Mouse (Mus musculus): ENCODE results near the gene Ptpdc1.

Gene Ptpdc1

DNA sequence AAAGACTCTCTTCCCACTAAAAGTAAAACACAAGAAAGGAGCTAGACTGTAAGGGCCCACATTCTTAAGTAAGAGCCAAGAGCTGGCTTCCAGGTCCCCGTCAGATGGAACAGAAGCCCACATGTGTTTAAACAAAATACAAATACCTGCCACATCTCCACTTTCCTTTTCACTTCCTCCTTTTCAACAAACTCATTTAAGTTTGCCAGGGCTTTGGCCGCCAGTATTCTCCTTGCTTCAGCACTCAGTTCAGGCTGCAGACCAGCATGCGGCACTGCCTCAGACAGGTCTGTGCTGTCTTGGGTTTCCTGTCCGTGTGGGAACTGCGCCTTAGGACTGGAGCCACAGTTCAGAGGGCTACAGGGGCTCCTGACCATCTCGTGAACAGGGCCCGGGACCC lies 39.7 kb downstream of the Ptpdc1 start:
- no peak for DNase-seq (ENCODE audit: low spot score)

DNA sequence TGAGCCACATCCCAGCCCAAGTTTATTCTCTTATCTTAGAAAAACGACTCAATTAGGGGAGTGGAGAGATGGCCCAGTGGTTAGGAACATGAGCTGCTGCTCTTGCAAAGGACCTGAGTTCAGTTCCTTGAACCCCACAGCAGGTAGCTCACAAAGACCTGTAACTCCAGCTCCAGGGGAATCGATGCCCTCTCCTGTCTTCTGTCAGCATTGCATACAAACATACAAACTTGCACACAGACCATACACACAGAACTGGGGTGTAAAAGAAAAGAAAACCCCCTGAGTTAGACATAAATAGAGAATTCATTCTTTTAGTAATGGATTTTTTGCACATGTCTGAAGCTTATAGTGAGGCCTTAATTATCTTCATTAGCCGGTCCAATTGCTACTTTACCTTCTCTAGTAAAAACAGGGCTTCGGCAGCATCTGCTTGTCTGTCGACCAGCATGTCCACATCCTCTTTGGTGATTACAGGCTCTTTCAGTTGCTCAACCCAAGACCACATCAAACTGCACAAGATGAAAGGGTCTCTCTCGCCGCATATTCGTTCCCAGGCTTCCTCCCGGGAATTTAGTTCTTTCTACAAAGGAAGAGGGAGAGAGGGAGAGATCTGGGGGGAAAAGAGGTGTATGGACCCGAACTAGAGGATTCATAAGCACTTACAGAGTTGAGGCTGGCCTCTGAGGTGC lies 42.6 kb downstream of the Ptpdc1 start:
- no peak for DNase-seq (ENCODE audit: low spot score)

DNA sequence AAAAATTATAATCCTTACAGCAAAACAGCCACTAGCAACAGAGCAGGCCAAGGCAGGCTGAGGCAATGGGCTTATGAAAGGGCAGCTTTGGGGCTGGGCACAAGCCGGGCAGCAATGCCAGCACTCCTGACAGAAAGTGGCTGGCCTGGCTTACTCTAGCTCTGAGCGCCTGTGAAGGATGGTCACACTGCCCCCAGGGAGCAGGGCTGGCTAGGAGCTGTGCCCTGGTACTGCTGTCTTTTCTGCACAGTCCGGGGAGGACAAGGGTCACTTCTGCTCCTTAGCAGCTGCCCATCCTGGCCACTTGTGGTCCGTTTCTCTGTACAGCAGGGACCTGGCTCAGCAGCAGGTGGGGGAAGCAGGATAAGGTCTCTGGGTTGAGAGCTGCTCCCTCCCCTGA lies 46.8 kb downstream of the Ptpdc1 start:
- DNase-seq (ENCODE audit: low spot score), result no peak

DNA sequence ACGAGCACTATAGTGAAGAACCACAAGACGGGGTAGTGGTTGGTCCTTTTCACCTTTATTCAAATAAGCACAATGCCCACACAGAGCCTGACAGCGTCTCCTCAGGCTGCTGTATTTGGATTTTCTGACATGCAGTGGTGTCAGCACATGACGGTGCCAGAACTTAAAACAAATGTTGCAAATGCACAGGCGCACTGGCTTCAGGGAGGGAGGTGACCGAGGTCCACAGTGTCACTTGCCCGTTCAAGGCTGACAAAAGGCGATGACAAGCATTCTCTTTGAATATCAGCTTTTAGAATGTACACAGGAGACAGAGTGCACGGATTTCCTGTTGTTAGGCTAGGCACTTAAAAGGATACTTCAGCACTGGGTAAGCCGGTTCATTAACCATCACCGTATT lies 47.6 kb downstream of the Ptpdc1 start:
- no peak for DNase-seq (ENCODE audit: low spot score)

DNA sequence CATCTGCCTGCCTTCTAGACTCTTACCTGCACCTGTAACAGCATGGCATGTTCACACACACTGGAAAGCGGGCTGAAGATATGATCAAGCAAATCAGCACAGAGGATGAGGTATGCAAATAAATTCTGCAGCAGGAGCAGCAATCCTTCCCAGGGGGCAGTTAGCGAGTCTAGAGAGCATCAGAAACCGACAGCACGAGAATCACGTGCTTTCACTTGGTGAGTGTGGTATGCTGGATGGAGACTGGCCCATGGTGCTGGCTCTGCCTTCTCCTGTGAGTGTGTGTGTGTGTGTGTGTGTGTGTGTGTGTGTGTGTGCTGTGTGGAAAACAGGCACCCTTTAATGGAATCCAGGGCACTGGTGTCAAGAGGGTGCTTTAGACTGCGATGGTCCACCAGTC lies 48.5 kb downstream of the Ptpdc1 start:
- no peak for DNase-seq (ENCODE audit: low spot score)

DNA sequence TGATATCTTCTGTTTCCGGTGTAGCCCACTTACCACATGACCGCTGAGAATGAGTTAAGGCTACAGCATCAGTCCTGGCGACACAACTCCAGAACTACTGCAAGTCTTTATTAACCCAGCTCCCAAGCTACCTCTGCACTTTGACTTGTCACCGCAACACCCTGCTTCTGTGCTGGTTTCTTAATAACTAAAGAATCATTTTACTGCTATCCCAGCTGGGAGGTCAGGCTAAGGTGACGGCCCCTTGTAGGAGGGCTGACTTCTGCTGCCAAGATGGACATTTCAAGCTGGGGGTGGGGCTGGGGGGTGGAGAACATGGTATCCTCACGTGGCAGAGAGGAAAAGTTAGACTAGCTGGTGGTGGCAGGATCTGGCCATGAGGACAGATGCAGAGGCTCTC lies 50.7 kb downstream of the Ptpdc1 start:
- DNase-seq (ENCODE audit: low spot score), result no peak

DNA sequence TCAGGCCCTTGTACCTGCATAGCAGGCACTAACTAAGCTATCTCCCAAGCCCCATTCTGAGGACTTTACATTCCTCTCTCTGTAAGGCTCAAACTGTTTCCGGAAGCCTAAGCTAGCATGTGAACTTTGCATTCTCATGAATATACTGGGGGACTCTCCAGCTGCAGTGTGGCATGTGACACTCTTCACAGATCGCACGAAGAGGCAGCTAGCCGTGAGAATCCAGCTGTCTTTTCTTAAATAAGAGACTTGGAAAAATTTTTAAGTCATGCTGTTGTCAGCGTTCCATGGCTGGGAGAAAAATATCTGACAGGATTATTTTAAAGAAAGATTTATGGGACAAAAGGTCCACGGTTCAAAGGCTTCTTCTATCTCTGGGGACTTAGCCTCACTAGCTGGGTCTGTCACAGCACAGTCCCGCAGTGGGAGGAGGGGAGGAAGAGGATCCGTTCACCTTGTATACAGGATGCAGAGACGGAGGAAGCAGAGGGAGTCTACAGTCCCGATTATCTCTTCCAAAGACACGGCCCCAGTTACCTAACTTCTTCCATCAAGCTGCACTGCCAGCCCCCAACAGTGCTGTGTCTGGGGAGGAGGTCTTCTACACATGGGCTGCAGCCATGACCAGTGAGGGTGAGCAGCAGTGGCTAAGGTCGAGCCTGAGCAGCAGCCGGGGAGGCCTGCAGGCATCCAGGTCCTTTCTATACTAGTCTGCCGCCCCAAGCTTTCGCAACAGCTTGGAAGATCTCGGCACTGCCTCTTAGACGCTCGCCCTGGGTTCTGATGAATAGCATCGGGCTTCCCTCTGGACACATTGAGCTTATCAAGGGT lies 51.7 kb downstream of the Ptpdc1 start:
- DNase-seq (ENCODE audit: low spot score), result no peak

DNA sequence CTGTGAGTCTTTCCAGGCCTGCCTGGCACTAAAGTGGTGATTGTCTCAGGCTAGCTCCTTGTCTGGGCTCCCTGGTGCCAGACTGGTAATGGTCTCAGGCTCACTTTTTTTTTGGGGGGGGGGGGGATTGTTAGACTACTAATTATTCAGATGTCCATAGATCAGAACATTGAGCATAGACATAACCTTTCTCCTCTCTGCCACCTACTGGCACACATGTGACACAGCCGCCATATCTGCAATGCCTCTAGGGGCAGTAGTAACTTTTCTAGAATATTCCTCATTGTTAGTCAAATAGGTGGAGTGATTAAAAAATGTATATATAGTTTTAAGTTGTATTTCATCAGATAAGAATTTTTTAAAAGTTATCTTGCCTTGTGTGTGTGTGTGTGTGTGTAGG lies 53.3 kb downstream of the Ptpdc1 start:
- DNase-seq (ENCODE audit: low spot score), result no peak

DNA sequence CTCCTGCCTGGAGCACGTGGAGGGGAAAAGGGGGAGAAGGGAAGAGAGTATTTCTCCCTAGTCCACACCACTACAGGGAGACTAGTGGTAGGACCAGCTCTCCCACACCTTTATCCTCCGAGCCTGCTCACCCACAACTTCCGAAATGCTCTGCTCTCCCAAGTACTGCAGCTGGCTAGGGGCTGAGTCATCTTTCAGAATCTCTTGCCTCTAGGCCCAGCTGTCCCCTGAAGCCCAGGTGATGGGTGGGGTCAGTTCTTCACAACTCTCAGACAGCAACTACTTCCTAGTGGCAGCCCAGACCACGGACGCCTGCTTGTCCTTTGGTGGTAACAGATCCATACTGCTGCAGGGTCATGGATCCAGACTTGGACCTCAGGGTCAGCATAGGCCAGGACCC lies 54.2 kb downstream of the Ptpdc1 start:
- DNase-seq (ENCODE audit: low spot score), result no peak

DNA sequence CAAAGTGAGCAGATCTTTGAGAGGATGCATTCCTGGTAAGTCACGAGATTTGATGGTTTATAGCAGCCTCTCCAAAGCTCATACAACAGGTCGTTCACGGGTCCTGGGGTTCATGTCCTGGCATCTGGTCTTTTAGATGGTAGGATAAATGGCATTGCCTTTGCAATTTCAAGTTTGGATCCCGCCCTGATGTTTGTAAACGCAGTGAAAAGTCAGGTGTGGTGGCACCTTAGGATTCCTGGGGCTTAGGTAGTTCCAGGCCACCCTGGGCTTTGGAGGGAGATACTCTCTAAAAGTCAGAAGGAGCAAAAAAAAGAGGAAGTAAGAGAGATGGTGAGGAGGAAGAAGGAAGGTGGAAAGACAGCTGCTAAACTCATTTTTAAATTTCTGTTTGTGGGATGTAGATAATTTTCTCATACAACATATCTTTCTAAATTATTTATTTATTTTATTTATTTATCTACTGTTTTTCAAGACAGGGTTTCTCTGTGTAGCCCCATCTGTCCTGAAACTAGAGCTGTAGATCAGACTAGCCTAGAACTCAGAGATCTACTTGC lies 55.8 kb downstream of the Ptpdc1 start:
- no peak for DNase-seq (ENCODE audit: low spot score)

DNA sequence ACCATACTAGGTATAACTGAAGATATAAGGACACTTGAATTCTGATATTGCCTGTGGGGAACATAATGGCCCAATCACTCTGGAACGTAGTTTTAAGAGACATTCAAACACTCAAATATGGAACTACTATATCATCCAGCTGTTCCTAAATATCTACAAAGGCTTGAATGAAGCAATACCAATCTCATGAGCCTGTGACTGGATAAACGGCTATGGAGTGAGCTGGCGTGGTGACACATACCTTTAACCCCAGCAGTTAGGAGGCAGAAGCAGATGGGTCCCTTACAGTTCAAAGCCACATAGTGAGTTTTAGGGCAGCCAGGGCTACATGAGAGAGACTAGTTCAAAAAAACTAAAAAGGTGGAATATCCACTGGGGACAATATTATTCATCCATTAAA lies 57.8 kb downstream of the Ptpdc1 start:
- no peak for DNase-seq (ENCODE audit: low spot score)

DNA sequence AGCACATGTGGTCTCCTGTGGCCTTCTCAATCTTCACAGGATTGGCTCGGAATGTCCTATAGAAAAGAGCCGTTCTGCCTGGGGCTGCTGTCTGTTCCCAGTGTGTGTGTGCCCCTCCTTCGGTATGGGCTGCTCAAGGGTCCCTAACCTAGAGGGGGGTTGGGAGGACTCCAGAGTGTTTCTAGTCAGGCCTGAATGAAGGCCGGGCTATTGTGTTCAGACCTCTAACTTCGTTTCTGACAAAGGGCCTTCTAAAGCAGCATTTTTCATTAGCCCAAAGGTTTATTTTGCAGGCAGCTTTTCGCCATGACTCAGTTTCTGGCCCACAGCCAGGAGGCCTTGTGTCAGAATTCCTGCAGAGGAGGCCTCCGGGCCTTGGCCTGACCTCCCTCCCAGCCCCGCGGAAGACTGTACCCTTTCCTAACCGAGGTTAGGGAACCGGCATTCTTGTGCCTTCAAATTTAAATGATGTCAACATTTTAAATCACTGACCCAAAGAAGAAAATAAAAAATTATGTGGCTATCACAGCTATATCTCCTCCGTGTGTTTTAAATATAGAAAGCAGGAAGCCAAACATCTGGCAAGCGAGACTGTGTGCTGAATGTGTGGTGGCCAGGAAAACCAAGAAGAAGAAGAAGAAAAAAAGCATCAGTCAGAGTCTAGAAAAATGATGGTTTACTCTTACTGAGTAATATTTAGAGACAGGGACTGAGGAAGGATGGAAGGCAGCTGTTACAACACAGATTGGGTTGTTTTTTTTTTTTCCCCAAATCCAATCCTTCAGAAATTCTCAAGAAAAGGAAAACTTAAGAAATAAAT lies 59.1 kb downstream of the Ptpdc1 start:
- DNase-seq (ENCODE audit: low spot score), result peak; percentile 37

DNA sequence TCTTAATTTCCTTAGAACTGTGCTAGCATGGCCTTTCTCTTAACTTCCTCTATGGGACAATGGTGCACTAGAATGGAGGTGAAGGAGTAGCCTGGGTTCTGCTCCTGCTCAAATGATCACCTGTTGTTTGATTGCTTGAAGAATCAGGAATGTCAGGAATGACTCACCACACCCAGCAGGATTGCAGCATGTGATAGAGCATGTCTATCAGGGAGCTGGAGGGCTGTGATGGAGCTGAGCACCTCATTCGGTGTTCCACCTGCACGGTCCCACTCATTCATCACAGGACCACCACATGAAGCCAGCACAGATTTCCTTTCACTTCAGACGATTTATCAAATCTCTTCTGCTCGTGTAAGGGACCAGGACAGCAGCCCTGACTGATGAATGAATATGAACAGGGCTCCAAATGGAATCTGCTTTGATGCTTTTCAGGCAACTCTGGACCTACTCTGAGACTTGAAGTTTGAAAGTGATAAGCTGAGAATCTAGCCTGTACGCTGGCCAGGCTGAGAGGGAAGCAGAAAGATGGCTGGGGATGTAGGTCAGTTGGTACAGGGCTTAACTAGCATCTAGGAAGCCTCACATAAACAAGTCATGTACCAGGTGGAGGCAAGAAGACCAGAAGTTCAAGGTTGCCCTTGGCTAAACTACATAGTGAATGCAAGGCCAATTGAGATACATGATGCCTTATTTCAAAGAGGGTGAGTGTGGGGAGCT lies 60.4 kb downstream of the Ptpdc1 start:
- no peak for DNase-seq (ENCODE audit: low spot score)

DNA sequence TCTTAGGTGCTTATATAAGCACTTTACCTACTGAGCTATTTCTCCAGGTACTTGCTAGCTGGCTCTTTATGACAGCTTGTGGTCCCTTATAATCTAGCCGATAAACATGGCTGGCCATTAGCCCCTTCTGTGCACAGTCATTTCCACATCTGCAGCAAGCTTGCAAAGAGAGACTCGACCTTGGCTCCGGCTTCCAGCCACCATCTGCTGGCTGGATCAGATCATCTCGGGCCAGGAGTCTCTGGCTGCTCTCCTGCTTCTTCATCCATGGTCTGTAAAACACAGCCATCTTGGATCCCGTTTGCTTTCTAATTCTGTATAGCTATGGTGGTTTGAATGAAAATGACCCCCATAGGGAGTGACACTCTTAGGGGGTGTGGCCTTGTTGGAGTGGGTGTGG lies 63.1 kb downstream of the Ptpdc1 start:
- no peak for DNase-seq (ENCODE audit: low spot score)

DNA sequence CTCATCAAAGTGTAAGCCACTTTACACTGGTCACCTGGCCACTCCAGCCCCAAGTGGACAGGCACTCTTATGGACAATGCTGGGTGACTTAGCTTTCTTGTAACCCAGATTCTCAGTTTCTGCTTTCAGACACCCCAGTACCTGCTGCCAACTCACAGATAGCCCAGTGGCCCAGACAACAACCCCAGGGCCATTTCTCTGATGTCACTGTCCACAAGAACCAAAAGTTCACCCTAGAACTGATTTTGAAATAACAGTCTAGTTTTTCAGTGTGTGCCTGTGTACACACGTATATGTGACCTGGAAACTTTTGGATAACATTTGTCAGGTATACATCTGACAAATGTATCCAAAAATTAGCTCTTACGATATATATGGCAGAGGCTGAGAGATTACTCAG lies 64.0 kb downstream of the Ptpdc1 start:
- no peak for DNase-seq (ENCODE audit: low spot score)

DNA sequence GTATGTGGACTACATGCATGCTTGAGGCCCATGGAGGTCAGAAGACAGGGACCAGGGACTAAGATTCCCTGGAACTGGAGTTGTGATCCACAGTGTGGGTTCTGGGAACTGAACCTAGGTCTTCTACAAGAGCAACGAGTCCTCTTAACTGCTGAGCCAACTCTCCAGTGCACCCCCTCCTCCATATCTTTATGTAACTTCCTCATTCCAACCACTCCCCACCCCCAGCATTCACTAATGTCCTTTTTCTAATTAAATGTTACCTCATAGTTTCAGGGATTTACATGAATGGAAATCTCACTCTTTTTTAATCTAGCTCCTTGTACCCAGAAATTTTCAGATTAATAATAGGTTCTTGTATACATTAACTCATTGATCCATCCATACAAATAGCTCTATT lies 69.5 kb downstream of the Ptpdc1 start:
- DNase-seq (ENCODE audit: low spot score), result no peak

DNA sequence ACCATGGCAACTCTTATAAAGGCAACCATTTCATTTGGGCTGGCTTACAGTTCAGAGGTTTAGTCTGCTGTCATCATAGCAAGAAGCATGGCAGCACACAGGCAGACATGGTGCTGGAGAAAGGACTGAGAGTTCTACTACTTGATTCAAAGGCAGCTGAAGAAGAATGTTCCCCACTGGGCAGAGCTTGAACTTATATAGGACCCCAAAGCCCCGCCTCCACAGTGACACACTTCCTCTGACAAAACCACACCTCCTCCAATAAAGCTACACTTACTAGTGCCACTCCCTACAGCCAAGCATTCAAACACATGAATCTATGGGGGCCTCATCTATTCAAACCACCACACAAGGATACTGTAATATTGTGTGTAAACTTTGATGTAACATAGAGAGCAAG lies 70.9 kb downstream of the Ptpdc1 start:
- DNase-seq (ENCODE audit: low spot score), result no peak

DNA sequence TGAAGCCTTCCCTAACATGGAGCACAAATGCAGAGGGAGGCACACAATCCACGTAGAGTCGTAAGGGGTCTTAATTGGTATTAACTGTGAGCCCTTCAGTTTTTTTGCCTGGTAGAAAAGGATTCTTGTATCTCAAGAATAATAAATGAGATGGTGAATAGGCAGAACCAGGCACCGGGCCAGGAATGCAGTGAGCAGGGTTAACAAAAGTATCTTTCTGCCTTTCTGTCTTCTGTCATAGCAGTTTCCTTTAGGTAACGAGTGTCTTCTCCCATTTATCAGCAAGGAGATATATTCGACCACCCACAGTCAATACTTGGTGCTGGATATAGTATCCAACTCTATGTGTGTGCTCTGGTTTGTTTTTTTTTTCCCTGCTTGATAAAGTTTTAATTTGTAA lies 72.0 kb downstream of the Ptpdc1 start:
- no peak for DNase-seq (ENCODE audit: low spot score)

DNA sequence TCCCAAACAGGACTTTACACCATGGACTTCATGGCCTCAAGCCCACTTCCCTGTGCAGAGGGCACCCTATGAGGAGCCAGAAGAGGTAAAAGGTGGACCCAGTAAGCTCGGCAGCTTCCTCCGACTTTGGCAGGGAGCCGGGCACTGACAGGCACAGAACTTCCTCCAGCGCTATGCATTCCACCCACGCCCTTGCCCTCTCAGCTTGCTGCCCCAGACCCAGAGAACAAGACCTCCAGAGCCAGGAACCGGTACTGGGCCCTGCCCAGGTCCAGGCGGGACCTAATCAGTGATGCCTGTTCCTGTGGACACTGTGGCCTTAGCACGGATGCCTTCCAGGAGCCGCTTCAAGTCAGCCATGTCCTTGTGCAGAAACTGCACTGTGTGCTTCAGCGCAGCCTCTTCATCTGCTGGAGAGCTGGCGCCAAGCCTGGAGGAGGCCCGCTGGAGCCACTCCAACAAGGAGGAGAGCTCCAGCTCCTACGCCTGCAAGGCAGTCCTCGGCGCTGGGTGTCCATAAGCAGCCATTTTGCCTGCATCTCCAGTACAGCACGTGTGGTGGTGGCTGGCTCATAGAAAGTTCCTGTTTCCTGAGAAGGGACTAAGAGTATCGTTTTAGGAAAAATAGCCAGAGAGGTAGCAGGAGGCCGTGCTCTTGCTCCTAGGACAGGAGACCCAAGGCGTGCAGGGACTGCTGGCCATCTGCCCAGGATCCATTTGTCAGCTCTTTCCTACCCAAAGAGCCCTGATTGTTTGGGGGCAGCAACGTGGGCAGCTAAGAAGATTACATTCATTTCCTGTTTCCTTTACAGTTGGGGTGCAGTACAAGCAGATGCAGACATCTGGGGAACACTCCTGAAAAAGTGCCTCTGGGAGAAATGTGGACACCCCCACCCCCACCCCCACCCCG lies 73.0 kb downstream of the Ptpdc1 start:
- DNase-seq (ENCODE audit: low spot score), result peak; percentile 63

DNA sequence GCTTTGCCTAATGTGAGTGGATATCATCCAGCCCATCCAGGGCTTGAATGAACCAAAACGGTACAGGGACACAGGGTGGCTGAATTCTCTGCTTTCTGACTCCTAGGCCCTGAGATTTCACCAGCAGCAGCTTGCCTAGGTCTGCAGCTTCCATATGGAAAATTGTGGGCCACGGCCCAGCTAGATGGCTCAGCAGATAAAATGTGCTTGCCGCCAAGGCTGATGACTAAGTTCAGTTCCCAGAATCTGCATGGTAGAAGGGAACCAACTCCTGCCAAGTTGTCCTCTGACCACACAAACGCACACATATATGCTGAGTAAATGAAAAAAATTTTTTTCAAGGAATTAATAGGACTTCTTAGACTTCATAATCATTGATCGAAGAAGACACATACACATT lies 77.2 kb downstream of the Ptpdc1 start:
- DNase-seq (ENCODE audit: low spot score), result no peak

DNA sequence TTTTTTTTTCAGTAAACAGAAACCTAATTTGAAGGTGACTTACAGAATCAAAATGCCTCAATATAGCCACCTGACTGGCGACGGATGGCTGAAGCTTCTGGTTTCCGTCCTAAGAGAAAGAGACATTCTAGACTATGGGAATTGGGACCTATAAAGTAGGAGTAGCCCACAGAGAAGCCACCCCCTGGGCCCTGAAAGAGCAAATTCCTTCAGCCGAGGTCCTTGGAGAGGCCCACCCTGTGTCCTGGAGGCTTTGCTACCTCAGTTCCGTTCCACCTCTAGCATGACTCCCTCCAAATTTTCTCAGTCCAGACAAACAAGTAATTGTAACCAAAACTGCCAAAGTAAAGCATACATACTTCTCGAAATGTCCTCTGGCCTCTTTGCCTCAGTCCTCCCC lies 77.8 kb downstream of the Ptpdc1 start:
- no peak for DNase-seq (ENCODE audit: low spot score)
